Mouse (Mus musculus): ENCODE results near the gene Smim7.

Gene Smim7

DNA sequence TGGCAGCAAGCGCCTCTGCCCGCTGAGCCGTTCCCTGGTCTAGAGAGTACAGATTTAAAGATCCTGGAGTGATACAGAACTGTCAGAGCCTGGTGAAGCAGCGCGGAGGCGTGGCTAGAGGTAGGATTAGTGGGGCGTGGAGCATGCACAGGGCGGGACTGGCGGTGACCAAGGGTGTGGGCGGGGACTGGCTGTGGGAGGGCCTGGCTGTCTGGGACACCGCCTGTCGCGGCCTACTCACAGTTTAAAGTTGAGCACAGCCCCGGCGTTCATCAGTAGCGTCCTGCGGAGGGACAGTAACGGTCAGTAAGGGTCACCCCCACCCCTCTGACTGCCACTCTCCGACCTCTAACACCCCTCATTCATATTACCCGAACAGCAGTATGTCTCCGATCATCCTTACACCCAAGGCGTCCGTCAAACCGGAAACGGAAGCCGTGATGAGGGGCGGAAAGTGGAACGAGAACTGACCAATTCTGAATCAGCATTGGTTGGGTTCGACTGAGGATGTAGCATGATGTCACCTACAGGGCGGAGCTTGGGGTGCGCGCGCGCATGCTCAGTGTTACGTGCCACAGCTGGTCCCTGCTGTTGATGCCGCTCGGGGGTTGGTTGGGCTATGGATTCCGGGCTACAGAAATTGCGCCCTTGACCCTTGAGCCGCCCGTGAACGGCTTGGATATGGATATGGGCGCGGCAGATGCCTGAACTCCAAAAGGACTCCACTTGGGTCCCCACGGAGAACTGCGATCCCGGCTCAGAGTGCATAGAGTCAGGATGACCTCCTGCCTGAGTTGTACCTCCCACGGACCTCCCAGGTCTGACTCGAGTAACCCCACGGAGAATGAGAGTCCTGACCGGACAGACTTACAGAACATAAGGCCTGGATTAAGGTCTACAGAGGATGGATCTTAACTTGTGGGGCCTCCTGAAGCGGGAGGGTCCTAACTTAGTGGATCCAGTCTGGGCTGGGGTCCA is at the start of gene Smim7:
TSS of gene Smim7 (minus strand) at position 456 of the 978 bp plus-strand sequence.
- DNase-seq = peak; percentile 99

DNA sequence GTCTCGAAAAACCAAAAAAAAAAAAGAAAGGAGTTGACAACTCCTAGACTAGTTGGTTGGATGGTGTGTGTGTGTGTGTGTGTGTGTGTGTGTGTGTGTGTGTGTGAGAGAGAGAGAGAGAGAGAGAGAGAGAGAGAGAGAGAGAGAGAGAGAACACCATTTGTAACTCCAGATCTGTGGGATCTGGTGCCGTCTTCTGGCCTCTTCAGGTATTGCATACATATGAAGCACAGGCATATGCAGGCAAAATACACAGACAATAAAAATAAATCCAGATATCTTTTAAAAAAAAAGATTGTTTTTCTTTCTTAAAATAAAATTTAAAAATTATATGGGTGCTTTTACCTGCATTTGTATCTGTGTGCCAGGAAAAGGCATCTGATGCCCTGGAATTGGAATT is 19.3 kb upstream of the Smim7 start:
- DNase-seq = peak; percentile 70

GRCm38 (mm10) chr8:72589286-72589685 is 18.4 kb upstream of the Smim7 start:
- peak; percentile 43 for DNase-seq

DNA sequence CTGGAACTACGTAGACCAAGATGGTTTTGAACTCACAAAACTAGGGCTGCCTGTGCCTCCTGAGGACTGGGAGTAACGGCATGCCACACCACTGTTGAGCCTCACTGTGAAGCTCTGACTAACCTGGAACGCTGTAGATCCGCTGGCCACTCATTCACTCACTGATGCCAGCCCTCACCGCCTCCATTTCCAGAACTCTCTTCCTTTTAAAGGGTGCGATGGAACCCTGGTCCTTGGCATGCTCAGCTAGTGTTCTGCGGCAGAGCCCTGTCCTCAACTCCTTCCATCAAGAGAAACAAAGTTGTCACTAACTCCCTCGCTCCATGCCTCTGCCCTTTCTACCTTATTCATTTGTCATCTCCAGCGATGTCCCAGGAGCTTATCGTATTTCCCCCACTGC is 18.0 kb upstream of the Smim7 start:
- DNase-seq = no peak

DNA sequence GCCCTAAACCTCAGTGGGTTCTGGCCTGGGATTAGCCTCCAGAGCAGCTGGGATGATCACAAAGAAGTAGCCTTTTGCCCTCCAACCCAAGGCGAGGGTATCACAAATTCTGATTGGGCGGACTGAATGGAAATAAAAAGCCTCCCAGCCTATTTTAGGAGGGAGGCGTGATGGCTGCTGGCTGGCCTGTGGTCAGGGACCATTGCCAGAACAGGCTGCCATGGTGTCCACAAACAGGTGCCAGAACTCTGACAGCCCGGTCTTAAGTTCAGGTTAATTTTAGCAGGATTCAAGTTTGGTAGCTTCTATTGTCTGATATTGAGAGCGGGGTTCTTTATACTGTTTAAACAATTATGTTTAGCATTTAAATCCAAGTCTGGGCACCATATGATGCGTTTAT is 16.9 kb upstream of the Smim7 start:
- DNase-seq = peak; percentile 48

GRCm38 (mm10) chr8:72584390-72584789 is 13.5 kb upstream of the Smim7 start:
- no peak for DNase-seq

- DNase-seq = peak; percentile 58
Observed at GRCm38 (mm10) chr8:72583056-72583771, 12.3 kb upstream of the Smim7 start.

- DNase-seq = no peak
Observed at GRCm38 (mm10) chr8:72579374-72579773, 8.5 kb upstream of the Smim7 start.

DNA sequence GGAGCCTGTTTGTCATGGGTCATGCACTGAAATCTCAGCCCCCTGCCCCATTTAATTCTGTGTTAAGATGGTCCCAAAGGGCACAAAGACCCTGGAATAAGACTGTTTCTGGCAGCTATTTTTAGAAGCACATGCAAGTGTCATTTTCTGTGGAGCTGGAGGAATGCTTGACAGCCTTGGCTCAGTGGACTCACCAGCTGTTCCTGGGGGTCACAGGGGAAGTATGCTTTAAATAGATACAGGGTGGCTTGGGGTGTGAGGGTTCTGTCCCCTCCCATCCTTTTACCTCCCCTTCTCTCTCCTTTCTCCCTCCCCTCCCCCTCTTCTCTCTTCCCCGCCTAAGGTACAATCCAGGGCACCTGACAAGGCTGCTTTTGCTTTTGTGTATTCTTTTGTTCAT is 7.1 kb upstream of the Smim7 start:
- DNase-seq = peak; percentile 56

- DNase-seq = no peak
Observed at GRCm38 (mm10) chr8:72577266-72577665, 6.4 kb upstream of the Smim7 start.

DNA sequence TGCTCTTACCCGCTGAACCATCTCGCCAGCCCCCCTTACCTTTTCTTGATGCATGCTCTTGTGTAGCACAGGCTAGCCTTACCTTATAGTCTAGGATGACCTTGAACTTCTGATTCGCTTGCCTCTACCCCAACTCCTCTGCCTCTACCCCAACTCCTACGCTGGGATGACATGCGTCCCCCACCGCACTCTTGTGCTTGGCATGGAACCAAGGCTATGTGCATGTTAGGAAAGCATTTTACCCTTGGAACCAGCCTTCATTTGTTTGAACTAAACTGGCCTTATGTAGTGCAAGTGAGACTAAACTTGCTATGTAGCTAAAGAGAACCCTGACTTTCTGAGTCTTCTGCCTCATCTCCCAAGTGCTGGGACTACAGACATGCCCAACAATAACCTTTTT is 5.0 kb upstream of the Smim7 start:
- no peak for DNase-seq

DNA sequence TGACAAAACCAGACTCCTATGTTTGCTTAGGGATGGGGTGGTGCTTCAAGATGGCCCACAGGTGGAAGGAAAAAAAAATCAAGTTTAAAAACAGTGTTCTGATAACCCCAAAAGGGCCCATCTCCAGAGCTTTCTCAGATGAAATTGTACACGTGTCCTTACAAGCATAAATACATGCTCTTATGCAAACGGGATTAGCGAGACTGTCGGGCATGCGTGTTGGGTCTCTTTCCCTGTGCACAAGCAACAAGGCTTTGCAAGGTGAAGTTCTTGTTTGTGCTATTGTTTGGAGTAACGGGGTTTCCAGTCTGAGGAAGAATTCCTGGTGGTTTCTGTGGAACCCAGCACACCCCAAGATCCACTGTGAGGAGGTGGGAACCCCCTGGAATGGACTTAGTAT is 2.6 kb upstream of the Smim7 start:
- no peak for DNase-seq

DNA sequence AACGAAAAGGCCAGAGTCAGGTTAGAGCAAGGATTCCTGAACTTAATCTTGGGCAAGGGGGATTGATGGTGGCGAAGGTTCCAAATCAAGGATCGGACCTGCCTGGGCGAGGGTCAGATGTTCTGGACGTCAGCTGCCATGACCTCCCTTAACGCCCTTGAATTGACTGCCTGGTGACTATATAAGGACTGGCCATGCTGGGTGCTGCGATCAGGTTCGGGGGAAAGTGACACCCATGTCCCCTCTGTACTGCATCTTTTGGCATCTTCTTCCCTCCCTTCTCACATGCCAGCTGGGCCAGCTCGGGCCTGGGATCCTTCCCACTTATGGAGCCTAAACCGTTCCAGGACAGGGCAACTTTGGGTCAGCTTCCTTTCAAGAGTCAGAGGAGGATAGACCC is 1.6 kb upstream of the Smim7 start:
- no peak for DNase-seq

GRCm38 (mm10) chr8:72571611-72572473 is 954 bp upstream of the Smim7 start, which contains the start of gene Tmem38a:
Gene Tmem38a, plus strand, starts transcription at chr8:72572055.
- peak; percentile 91 for DNase-seq

DNA sequence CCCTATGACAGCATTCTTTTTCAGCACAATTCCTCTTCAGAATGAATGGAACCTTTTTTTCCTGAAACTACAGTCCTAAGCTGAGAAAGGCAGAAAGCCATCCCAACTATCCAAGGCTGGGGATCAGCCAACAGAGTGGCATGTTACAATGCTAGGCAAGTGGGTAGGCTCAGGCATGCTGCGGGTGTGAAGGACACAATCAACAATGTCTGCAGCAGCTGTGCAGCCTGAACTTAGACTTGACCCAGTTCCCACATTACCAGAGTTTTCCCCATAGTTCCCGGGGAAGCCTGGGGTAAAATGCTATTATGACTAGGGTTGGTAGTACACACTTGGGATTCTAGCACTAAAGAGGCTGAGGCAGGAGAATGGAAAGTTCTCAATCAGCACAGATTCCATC is 4.9 kb downstream of the Smim7 start:
- no peak for DNase-seq

DNA sequence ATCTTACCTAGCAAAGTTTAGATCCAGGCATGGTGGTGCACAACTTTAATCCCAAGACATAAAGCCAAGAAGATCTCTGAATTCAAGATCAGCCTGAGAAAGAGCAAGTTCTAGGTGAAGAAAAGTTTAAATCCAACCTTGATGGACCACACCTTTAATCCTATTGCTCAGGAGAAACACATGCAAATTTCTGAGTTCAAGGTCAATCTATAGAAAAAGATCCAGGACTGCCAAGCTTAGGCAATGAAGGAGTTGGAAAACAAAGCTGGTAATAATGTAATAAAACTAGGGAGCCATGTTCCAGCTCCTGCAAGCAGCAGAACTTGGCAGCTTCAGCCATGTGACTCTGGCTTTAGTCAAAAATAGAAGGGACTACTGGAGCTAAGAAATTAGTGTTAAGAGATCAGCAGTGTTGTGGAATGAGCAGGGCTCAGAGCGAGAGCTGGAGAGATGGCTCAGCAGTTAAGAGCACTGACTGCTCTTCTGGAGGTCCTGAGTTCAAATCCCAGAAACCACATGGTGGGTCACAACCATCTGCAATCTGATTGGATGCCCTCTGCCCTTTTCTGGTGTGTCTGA is 9.7 kb downstream of the Smim7 start:
- no peak for DNase-seq

GRCm38 (mm10) chr8:72555770-72556169 is 15.1 kb downstream of the Smim7 start:
- no peak for DNase-seq

DNA sequence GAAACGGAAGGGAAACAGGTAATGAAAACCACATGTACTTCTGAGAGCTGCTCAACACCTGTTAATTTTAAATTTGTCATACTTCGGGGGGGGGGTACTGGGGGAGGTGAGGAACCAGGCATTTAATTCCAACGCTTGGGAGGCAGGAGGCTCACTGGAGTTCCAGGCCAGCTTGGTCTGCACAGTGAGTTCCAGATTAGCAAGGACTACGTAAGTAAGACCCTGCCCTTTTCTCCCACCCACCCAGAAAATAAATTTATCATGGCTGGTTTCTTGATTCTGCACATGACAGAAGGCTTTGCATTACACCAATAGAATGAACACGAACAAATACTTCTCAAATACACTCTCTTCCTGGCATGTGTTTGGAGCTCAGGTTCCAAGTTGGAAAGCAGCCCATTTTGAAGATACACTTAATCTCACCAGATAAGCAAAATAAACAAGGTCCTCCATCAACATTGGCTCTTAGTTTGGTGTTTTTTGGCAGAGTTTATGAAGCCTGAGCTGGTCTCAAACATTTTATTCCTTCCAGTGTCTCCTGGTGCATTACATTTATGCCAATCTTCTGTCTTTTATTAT is 21.5 kb downstream of the Smim7 start:
- peak; percentile 67 for DNase-seq

DNA sequence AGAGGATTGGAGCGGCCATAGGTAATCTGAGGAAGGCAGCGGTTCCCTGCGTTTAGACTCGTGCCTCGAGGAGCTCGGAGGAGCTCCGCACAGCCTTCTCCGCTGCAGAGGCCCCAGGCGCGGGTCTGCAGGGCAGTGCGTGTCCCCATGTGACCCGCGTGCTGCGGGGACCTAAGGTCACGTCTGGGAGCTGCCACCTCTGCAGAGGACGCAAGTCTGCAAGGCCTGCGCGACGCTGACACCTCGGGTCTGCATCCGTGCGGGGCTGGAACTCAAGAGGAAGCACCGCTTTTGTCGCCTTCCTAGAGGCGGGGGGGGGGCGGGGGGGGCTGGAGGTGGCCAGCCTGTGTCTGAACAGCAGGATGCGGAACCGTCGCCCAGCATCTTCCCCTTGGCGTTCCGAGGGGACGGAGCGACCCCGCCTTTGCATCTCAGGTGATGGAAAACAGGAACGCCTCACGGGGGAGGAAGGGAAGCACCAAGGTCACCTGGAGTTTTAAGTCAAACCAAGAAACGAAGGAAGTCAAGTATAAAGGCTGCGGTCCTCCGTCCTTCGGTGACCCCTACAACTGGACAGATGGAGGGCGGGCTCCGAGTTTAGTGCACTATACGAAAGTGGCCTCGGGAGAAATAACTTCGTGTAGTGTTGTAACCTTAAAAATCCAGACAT is 22.1 kb downstream of the Smim7 start:
- no peak for DNase-seq

- DNase-seq = peak; percentile 99
Observed at GRCm38 (mm10) chr8:72547802-72548643, 22.9 kb downstream of the Smim7 start, which contains the start of gene Med26. Gene Med26, minus strand, starts transcription at chr8:72548270.

Data from lung, postnatal 10 days (tissue).